Mouse (Mus musculus) layer of hippocampus, adult 9-11 months (tissue): ENCODE results near the gene Slc25a39.
"Not testable (repeated sequence)": the region's sequence is repeated elsewhere in the genome, so short reads cannot be mapped to it uniquely, and the experiment has no call there.

Experiments used
- DNase-seq: peaks from one replicate; pipeline ENCODE4 v3.0.0; 2022

Slc25a39 gene

DNA sequence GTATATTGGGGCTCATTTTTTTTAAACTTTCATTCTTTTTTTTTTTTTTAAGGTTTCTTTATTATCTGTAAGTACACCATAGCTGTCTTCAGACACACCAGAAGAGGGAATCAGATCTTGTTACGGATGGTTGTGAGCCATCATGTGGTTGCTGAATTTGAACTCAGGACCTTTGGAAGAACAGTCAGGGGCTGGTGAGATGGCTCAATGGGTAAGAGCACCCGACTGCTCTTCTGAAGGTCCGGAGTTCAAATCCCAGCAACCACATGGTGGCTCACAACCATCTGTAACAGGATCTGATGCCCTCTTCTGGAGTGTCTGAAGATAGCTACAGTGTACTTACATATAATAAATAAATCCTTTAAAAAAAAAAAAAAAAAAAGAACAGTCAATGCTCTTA, 2.6 kb upstream of the Slc25a39 start:
- DNase-seq = not testable (repeated sequence)

GRCm38 (mm10) chr11:102409795-102410330, 2.1 kb upstream of the Slc25a39 start:
- no peak for DNase-seq

DNA sequence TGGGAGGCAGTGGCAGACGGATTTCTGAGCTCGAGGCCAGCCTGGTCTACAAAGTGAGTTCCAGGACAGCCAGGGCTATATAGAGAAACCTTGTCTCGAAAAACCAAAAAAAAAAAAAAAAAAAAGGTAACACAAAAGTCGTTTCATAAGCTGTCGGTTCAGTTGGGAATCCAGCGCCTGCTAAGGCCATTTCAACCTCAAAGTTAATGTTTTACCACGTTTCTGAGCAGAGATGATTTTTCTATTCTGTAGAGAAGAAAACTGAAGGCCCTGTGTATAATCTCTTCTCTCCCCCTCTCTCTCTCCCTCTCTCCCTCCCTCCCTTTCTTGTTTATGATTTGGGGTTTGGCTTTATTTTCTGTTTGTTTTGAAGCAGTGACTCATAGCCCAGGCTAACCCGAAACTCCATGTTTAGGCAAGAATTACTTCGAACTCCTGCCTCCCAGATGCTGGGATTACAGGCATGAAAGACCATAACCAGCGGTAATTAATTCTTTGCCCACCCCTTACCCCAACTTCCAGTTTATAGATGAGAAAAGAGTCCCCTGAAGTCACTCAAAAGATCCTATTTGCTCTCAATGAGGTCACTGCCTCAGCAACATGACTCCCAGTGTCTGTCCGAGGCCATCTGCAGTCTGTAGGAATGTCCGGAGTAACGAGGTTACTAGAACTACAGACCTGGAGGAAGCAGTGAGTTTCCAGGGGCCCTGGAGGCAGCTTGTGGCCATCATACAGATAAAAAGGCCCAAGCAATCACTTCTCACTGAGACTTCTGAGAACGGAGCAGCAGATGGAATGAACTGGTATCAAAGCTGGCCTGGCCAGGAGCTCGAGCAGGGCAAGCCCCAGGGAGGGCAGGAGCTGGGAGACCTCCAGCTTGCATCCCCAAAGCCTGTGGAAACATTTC, 1.4 kb upstream of the Slc25a39 start:
- no peak for DNase-seq

DNA sequence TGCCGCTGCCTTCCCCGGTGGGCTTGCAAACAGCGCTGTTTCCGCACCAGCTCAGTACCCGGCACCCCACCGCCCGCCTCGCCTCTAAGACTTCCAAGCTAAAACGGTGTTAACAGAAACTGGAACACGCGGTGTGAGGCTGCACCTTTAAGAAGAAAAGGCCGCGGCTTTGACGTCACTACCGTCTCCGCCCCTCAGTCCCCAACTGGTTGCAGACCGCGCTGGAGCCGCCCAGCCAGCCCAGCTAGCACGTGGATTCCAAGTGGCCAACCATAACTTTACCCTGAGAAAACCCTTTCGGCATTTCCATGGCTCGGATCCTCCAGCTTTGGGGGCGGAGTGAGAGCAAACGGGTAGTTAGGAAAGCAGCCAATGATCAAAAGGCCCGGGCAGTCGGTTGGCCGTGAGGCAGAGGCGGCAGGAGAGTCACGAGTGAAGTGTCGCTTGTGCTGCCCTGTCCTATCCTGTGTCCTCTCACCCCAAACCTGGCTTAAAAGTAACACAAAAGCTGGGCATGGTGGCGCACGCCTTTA, 664 bp upstream of the Slc25a39 start:
- DNase-seq = peak; percentile 98

DNA sequence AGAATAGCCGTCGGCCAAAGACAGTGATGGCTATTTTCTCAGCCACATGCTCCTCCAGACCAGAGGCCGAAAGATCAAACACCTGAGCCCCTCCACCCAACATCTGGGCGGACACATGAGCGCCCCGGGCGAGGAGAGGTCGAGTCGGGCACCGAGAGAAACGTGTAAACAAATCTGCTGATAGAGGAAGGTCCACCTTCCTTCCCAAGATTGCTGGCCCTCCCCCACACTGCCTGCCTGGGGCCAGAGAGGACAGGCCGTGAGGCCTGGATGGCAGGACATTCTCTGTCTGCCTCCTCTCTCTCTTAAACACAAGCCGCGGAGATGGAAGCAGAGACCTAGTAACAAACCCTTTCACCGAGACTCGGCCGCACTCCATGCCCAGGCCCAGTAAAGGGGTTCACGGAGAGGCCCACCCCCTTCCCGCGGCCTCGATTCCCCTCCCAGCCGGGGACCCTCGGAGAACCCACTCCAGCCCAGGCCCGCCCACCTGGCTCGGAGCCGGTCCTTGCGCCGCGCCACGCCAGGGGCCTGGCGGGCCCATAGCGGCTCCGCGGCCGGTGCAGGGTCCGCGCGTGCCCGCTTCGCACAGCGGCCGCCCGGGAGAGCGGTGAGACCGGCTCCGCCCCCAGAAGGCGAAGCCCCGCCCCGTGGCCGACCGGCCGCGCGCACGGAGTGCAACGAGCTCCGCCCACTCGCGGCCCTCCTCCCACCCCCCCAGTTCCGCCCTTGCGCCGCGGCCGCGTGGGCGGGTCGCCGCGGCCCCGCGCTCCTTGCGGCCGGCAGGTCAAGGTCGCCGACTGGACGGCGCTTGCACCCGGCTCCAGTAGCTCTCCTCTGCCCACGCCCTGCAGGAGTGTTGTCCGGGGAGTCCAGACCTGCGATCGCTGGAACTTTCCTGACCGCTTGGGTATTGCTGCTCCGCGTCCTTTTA, 579 bp downstream of the Slc25a39 start:
- DNase-seq = peak; percentile 93

GRCm38 (mm10) chr11:102406401-102406800, 1.3 kb downstream of the Slc25a39 start:
- DNase-seq = no peak

DNA sequence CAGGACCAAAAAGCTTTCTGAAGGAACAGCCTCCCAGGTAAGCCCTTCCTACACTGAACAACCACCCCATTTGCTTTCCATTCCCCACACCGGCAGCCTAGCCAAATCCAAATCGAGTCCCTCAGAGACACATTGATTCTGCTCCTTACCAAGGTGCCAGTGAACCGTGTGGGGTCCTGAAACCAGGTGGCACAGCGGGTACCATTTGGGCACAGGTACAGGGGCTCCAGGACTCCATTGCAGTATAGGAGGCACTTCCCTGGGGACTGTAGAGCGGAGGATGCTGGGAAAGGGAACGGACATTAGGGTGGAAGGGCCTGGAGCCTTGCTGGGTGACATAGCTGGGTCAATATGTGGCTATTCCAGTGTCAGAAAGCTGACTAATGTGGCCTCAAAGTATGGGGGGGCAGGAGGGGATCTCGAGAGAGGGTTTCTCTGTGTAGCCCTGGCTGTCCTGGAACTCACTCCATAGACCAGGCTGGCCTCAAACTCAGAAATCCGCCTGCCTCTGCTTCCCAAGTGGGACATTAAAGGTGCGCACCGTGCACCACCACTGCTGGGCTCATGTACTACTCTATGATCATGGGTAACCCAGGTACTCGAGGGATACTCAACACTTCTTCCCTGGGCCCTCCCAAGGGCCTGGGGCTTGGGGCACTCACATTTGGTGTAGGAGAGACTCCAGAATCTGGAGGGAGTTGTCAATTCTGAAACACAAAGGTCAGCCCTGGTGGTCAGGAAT, 2.0 kb downstream of the Slc25a39 start:
- DNase-seq = no peak

- DNase-seq = no peak
Measured at GRCm38 (mm10) chr11:102404161-102405010, 3.4 kb downstream of the Slc25a39 start.

DNA sequence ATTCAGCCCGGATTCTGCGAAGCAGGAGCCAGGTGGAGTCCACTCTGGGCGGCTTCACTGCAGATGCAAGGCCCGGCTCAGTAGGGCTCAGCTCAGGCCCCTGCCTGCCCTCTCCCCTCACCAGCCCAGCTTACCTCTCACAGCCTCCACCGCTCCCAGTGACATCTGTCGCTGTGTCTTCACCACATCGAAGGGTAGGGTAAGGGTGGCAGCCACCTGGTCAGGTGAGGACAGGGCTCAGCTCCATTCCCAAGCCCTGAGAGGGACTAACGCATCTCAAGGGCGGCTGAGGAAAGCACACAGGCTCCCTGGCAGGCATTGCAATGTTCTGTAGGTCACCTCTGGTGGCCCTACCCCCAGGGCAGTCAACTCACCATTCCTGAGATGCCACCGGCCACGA, 4.1 kb downstream of the Slc25a39 start:
- no peak for DNase-seq

DNA sequence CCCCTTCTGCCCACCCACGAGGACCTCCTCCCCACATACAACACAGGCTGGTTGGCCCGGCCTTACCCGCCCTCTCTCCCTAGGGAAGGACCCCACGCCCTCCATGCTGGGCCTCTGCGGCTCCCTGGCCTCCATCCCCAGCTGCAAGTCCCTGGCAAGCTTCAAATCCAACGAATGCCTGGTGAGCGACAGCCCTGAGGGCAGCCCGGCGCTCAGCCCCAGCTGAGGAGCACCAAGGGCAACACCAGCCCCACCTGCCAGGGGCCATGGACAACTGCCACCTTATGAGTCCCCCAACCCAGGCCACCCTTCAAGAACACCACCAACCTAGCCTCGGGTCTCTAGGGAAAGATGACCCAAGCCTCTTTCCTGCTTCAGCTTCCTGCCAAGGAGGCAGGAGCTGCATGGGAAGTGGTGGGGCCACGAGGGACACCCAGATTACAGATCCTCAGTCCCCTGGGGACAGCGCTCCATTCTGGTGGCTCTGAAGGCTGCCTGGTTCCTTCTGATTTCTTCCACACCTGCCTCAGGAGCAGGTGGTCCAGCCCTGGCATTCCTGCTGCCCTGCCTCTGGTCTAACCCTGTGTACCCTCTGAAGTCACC, 5.7 kb downstream of the Slc25a39 start:
- DNase-seq = no peak

DNA sequence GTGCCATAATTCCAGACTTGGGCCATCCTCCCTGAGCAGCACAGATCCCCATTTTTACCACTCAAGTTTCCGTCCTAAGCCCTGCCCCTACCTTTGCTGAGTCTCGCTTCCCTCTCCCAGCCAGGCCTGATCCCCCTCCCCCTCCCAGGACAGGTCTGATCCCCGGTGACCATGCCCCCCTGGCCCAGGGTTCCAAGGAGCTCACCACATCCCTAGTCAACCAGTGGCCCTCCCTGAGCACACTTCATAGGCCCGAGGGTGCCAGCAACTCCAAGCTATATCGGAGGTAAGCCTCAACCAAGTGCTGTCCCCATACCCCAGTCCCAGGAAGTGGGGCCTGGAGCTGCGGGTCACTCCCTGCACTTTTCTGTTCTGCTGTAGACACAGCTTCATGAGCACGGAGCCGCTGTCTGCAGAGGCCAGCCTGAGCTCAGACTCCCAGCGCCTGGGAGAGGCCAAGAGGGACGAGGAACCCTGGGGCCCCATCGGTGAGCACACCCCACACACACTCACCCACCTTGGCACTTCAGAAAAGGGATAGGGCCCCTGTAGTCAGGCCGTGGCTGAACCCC, 7.1 kb downstream of the Slc25a39 start:
- DNase-seq = no peak

DNA sequence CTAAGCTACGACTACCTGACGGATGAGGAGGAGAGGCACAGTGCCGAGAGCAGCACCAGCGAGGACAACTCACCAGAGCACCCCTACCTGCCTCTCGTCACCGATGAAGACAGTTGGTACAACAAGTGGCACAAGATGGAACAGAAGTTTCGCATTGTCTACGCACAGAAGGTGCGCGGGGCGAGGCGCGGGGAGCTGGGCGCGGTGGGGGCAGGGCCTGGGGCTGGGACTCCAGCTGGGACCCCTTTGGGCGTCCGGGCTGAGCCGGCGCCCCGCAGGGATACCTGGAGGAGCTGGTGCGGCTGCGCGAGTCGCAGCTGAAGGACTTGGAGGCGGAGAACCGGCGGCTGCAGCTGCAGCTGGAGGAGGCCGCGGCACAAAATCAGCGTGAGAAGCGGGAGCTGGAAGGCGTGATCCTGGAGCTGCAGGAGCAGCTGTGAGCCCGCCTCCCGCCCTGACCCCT, 8.1 kb downstream of the Slc25a39 start:
- no peak for DNase-seq

DNA sequence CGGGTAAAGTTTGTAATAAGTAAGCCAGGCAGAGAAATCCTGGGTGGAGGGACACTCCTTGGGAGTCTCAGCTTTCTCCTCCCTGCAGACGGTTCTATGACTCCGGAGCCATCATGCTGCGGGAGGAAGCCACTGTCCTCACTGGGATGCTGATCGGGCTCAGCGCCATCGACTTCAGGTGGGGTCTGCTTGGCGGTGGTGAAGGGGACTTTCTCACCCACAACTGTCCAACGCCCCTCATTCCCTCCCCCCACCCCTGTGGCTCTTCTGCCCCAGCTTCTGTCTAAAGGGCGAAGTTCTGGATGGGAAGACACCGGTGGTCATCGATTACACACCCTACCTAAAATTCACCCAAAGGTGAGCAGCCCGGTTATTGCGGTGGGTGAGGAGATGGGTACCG, 8.6 kb downstream of the Slc25a39 start:
- no peak for DNase-seq

DNA sequence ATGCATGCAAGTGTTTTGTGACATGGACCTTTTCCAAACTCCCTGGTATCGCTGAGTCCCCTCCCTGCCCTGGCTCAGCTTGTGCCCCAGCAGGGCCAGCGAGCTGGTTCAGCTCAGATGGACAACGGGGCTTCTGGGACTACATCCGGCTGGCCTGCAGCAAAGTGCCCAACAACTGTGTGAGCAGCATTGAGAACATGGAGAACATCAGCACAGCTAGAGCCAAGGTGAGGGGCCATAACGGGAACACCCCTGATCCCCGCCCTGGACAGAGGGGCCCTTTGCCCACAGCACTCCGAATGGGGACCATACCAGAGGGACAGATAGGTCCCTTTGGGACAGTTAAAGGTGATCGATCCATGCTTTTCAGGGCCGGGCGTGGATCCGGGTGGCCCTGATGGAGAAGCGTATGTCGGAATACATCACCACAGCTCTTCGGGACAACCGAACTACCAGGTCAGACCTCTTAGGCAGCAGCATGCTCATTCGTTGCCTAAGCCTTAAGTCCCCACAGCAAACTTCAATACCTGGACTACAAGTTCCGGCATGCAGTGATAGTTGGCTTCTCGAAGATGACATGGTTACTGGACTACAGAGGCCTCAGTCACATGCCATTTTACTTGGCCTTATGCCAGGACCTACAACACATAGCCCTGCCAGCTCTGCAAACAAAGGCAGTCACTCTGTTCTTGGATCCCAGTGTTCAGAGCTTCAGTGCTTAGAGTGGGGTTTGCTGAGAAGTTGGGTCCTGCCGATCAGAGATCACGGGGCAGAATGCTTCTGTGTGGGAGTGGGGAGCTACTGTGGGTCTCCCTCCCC, 9.5 kb downstream of the Slc25a39 start:
- DNase-seq = peak; percentile 85

DNA sequence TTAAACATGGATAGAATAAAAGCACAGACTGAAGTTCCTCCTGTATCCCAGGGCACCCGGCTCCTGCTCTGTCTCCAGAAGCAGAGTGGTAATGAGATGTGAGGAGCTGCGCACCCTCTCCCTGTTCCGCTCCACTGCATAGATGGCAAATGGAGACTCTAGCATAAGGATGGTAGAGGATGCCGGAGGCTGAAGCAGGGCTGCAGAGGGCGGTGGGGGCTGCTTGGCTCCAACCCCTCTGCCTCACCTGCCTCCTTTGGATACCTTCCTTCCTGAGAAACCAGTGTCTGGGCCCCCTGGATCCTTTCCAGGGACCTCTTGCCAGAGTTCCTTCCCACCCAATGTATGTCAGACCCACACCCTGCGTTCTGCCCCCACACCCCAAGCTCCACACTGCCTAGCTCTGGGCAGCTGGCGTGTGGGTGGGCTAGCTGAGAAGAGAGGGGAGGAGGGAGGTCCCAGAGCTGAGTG, 11.0 kb downstream of the Slc25a39 start:
- peak; percentile 64 for DNase-seq

DNA sequence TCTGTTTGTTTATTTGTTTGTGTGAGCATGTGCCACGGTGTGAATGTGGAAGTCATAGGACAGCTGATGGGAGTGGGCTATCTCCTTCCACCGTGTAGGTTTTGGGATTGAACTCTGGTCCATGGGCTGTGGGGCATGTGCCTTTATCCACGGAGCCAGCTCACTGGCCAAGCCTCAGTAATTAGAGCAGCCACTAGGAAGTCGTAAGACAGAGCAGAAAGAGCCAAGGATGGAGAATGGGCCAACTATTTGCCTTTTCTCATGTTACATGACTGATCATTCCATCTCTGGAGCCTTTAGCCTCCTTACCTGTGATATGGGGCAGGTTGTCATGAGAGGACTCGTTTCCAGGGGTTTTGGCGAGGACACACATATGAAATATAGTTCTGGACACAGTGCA, 11.5 kb downstream of the Slc25a39 start:
- no peak for DNase-seq

DNA sequence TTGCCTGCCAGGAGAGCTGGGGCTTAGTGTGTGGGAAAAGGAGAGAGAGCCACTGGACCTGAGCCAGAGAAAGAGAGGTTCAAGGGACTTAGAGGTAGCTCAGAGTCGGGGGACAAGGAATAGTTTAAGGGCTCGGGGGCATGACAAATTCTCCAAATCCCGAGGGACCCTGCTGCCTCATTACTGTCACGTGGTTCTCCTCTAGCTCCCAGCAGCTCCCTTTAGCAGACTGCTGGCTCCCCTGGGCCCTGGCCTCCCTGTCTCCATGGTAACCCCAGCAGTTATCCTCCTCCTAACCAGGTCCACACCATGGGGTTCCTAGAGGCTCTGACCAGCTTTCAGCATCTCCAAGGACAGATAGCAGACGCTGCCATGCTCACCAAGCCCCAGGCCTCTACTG, 12.5 kb downstream of the Slc25a39 start:
- DNase-seq = peak; percentile 39

DNA sequence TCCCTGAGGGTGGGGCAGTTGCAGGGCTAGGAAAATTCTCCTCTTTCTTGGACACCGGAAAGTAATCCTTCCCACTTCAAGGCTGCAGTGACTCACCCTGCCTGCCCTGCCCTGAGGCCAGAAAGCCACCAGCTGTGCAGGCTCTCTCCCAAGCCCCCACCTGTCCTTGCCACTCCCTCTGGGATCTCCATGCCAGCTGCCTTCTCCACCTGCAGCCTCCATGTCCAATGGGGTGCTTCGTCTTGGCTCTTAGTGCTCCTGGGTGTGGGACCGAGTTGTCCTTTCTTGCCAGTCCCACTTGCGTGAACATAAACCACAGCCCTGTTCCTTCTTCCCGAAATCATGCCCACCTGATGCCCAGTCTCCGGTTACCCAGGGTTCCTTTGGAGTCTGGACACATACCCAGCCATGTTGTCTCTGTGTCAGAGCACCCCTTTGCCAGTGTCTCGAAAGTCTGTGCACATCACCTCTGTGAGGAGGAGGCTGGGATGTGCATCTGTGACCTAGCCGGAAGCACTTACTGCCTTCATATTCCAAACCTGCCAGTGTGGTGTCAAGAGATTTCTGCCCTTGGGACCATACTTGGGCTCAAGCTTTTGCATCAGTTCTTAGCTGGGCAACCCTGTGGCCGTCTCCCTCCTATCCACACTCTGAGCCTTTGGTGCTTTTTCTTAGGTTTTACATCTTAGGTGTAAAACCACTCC, 13.2 kb downstream of the Slc25a39 start:
- no peak for DNase-seq
